Mouse (Mus musculus) left cerebral cortex, adult 8-10 months (tissue): ENCODE data around the gene Mfap3. TPM values are rescaled to one million over a fixed set of nuclear protein-coding genes. Genes with fewer than 3 reads are reported as not detected.

Experiments used
- DNase-seq, 2 experiments: peaks; one replicate each; pipeline ENCODE4 v3.0.0; 2022; ENCODE audit warnings: low spot score in 2 of 2
- total RNA-seq, 4 experiments: library from RNA; stranded (reverse); gene quantifications; 2 replicates each; pipeline ENCODE4 v1.2.4; 2022

Mfap3 gene
- total RNA-seq = 10 to 100 TPM; 19.9 to 22.1 (median 20.1) TPM

DNA sequence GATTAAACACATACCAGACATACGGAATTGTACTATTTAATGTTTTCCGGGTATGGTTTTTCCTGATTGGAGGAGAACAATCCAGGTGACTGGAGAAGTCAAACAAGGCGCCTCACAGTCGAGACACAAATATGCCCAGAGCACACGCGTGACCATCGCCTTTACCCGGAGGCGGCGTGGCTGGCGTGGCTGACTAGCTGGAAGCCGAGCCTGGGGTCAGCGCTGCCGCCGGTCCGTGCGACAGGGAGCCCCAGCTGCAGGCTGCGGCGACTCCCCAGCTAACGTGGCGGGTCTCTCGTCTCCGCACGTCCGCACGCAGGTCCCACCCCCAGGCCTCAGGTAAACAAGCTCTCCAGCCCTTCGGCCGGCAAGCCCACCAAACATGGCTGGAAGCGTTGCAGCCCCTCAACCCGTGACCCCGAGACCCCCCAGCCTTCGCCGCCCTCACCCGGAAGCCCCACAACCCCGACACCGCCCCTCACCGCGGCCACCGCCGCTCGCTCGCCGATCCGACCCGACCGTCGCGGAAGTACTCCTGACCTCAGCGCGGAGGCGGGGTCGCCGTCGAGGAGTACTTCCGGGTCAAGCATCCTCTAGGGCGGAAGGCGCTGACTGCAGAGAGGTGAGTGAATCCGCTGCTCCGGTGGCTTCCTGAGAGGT is at the start of gene Mfap3, which contains the start of gene Fam114a2:
TSS of gene Mfap3 (plus strand) at position 574 of the 660 bp plus-strand sequence.
TSS of gene Fam114a2 (minus strand) at position 527 of the 660 bp plus-strand sequence.
- DNase-seq = peak; percentile 78 to 83

DNA sequence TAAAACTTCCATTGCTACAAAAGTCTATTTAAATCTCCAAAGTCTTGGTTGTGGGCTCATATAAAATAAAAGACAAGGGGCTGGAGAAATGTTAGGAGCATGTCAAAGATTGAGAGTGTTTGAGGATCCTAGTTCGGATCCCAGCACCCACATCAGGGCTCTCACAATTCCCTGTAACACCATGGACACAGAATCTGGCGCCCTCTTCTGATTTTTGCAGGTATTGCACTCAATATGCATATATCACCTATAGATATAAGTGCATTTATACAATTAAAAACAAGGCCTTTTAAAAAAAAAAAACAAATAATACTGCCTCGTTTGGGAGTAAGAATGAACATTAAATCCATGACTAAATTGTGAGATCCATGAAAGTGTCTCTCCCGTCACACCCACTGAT is 49.8 kb upstream of the Mfap3 start:
- DNase-seq = no peak

DNA sequence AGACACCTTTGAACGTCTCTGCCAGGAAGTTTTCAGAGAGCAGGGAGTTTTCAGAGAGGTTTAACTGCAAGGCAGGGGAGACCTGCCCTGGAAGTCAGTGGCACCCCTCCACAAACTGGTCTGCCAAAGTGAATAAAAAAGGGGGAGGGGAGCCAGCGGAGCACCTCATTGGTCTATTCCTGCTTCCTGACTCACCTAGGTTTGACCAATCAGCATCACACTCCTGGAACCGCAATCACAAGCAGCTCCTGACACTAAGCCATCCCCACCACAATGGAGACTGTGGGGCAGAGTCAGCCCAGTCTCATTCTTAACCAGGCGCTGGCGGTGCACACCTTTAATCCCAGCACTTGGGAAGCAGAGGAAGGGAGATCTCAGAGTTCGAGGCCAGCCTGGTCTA is 48.4 kb upstream of the Mfap3 start:
- DNase-seq = no peak

DNA sequence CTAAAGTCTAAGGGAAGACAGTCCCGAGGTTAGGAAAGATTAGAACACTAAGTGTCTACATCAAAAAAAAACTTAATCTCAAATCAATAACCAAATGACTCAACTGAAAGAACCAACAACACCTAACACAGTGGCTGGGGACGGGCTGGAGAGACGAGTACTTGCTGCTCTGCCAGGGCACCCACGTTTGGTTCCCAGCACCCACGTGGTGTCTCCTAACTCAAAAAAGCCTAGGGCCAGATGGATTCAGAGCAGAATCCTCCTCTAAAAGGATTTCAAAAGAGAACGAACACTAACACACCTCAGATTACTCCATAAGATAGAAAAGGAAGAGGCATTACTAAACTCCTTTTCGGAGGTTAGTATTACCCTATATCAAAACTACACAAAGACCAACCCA is 47.5 kb upstream of the Mfap3 start:
- no peak for DNase-seq

DNA sequence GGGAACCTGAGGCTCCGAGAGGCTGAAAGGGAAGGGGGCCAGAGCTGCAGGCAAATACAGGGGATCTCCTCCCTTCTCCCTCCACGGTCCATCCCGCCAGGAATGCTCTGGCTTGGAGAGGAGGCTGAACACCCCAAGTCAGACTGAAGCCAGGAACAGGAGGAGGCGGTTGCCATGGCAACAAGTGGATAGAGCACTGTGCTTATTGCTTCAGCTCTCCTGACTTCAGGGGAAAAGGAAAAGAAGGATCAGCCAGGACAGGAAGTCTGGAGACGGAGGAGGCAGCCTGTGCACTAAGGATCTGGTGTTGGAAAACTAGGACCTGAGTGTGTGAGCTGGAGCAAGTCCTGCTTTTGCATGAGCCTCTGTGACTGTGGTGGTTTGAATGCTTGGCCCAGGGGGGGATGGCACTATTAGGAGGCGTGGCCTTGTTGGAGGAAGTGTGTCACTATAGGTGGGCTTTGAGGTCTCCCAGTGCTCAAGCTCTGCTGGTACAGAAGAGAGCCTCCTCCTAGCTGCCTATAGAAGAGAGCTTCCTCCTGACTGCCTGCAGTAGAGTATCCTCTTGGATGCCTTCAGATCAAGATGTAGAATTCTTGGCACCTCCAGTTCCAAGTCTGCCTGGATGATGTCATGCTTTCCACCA is 44.0 kb upstream of the Mfap3 start:
- peak in 1 of 2 experiments; percentile 68 for DNase-seq

DNA sequence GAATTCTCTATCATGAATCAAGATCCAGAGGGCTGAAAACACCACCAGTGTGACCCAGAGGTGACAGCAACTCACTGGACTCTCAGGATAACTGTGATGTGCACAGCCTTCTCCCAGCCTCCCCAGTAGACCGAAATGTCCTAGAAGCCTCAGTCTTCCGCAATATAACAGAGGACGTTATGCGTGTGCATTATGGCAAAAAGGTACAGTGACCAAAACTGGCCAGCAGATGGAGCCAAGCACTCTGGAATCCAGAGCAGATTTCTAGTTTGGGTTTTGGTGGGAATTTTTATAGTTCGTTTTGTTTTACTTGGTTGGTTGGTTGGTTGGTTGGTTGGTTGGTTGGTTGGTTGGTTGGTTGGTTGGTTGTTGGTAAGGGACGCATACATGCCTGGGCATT is 43.3 kb upstream of the Mfap3 start:
- peak in 1 of 2 experiments; percentile 32 for DNase-seq

DNA sequence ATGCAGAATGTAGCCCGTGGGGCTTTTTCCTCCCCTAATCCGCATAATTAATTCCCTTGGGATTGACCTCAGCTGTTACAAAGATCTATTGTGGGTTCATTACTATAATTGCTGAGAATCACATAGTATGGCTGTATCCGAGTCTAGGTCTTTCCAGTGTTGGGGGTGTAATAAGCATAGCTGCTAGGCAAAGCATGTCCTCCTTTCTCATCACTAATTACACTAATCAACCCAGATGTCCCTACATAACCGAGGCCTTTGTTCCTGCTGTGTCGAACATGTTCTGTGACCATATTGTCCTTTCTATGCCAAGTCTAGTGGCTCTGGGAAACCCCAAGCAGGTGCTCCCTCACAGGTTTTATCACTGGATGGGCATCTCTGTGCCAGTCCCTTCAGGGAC is 40.4 kb upstream of the Mfap3 start:
- no peak for DNase-seq

DNA sequence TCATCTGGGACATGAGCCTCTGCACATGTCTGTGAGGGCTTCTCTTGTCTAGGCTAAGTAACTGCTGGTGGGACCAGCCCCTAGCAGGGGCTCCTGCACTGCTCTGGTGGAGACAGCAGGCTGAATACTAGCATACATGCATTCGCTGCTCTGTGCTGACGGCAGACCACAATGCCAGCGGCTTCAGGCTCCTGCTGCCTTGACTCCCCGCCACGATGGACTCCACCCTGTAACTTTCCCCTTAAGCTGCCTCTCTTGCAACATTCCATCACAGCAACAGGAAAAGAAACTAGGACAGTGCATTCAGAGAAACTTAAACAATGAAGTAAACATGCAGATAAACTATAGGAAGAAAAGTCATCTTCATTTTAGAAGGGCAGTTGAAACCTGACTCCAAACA is 30.0 kb upstream of the Mfap3 start:
- DNase-seq = no peak

DNA sequence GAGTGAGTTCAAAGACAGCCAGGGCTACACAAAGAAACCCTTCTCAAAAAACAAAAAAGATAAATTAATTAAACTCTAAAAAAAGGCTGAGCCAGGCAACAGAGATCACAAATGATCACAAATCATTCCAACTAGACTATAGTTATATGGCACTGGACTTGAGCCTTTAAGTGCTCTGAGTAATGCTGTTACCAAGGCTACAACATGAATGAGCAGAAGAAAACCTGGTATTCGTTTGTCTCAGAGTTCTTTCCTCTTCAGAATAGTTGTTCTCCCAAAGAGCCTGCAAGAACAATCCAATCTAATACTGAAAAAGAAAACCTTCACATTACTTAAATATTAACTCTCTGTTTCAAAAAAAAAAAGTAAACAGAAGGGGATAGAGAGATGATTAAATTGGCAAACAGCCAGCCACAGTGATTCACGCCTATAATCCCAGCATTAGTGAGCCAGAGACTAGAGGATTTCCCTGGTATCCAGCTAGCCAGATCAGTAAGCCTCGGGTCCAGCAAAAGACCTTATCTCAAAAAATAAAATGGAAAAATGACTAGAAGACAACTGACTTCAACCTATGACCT is 21.9 kb upstream of the Mfap3 start:
- no peak for DNase-seq

DNA sequence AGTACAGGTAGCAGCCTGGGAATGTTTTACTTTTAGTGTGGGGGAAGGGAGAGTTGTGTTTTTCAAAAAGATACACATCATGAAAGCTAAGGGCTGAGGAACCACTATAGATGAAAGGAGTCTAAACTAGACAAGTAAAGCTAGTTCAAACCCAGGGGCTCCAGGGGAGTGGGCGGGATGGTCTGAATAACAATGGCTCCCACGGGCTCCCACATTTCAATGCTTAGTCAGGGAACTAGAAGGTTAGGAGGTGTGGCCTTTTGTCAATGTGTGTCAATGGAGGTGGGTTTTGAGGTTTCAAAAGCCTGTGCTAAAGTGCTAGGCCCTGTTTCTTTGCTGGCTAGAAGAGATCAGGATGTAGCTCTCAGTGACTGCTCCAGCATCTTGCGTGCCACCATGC is 20.8 kb upstream of the Mfap3 start:
- DNase-seq = no peak

DNA sequence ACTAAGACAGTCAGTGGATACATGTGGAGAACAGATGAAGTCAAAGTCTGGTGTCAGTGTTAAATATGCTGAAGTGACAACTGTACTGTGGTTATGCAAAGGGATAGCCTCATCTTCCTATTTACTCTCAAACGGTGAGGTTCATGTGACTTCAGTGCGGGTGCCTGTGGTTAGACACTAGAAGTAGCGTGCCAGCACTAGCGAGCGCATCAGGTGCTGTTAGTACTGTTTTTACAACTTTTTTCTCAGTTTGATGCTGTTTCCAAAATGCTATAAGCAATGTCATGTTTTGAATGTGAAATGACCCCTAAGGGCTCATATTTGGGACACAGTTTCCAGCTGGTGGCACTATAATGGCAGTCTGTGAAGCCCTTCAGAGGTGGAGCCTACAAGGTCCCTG is 20.2 kb upstream of the Mfap3 start:
- no peak for DNase-seq

DNA sequence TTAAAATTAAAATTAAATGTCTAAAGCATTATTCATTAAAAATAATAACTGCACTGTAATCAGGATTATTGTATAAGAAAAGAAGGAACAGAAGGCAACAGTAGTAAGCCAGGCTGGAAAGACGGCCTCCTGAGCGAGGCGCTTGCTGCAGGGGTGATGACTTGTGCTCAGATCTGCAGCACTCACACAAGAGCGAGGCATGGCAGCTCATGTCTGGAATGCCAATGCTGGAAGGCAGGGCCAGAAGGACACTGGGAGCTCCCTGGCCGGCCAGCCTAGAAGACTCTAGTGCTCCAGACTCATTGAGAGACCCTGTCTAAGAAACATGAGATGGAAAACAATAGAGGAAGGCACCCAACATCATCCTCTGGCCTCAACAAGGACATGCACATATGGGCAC is 15.3 kb upstream of the Mfap3 start:
- DNase-seq = no peak

DNA sequence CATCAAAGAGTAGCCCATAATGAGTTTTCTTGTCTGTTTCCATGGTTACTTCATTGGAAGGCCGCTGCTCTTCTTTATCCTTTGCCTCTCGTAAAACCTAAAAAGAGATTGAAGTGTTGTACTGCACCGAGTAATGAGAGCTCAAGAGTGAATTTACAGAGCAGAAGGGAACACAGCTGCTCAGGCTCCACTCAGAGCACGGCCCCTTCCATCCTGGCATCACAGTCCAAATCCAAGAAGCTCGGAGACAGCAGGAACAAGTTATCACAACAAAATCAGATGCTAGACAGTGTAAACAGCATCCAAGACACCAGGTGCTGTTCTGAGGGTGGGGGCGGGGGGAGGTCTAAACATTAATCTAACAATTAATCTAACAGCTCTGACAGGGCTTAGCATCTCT is 11.6 kb upstream of the Mfap3 start:
- no peak for DNase-seq

DNA sequence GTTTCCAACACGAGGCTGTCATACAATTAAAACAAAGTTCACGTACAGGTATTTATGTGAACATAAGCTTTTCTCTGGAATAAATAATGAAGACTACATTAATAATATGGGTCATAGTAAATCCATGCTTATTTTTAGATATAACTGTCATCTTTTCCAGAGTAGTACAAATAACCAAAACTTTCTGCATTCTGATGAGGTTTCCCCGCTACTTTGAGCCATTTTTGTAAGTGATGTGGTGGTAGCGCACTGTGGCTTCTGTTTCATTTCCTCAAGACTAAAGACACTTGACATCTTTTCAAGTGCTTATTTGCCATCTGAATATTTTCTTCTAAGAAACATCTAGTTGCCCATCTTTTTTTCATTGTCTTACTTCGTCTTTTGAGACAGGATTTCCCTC is 3.2 kb upstream of the Mfap3 start:
- no peak for DNase-seq

DNA sequence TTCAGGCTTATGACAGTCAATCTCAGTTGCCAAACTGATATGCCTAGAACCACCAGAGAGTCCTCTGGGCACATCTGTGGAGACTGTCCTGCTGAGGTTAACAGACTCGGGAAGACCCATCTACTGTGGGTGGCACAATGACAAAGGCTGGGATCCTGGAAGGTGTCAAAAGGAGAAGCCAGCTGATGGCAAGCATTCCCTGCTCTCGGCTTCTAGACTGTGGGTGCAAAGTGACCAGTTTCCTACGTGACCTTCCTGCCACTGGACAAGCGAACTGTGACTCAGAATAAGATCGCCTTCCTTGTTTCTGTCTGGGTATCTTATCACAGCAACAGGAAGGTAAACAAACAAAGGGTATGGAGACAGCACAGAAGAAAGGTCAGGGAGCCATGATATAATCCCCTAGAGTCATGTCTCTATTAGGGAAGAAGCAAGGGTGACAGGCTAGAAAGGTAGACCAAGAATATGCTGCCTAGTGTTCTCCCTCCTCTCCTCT is 1.5 kb upstream of the Mfap3 start:
- no peak for DNase-seq

DNA sequence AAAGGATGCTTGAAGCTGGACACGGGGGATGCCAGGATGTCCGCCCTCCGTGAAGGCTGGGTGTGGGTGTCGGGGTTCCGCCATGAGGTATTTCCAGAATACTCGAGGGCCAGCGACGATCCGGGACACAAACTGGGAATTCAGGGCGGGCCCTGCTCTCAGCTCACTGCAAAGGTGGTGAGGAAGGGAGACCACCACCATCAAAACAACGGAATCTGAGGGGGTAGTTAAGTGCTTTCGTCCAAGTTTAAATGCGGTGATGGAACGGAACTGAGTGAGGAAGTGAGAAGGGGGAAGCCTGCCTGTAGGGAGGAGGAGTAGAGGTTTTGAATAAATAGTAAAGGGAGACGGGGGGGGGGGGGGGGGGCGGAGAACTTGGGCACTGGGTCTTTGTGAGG is 286 bp downstream of the Mfap3 start:
- DNase-seq = no peak

DNA sequence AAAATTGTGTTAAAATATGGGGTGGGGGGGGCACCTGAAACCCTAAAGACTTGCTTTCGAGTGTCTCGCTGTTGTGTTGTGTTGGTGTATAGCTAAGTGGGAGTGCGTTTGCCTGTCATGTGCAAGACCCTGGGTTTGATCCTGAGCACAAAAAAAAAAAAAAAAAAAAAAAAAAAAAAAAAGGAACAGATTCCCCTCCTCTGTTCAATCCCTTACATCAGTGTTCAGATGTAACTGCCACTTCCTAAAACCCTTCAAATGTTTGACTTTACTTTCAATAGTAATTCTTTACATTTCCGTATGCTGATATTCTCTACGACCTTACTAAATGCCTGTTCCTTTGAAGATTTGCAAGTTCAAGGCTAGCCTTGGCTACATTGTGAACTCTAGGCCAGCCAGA is 840 bp downstream of the Mfap3 start:
- no peak for DNase-seq

DNA sequence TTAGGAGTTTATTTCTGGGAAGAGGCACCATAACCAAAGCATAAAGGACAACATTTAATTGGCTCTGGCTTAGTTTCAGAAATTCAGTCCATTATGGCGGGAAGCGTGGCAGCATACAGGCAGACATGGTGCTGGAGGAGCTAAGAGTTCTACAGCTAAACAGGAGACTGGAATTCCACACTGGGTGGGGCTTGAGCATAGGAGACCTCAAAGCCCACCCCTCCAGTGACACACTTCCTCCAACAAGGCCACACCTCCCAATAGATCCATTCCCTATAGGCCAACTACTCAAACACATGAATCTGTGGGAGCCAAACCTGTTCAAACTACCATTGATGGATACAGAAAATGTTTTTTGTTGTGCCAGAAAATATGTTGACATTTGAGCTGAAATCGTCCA is 2.7 kb downstream of the Mfap3 start:
- DNase-seq = no peak

DNA sequence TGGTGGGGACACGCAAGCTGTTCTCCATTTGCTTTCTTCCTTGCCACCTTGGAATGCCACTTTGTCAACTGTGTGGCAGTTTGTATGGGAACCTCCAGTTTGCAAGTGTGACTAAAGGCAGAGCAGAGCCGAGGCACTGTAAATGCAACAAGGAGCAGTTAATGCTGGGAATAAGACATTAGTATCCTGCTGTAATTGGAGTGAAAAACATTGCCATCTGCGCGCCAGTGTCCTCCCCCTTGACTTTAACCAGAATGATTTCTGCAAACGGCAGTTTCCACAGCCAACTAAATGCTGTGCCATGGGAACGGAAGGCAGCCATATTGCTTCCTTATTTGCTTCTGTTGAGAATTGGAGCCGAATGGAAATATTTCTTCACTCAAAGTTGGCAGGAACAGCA is 3.6 kb downstream of the Mfap3 start:
- peak; percentile 11 to 54 for DNase-seq

DNA sequence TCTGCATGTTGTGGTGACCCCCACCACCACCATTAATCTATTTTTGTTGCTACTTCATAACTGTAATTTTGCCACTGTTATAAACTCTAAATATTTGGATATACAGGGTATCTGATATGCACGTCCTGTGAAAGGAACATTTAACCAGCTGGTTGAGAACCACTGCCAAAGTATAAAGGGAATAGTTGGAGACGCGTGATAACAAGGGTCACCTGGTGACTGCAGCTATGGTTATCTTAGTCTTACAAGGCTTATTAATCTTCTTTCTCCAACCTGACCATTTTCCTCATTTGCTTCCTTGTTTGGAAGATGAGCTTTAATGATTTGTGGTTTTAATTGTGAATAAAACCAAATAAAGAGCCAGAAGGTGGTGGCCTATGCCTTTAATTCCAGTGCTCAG is 5.0 kb downstream of the Mfap3 start:
- no peak for DNase-seq

DNA sequence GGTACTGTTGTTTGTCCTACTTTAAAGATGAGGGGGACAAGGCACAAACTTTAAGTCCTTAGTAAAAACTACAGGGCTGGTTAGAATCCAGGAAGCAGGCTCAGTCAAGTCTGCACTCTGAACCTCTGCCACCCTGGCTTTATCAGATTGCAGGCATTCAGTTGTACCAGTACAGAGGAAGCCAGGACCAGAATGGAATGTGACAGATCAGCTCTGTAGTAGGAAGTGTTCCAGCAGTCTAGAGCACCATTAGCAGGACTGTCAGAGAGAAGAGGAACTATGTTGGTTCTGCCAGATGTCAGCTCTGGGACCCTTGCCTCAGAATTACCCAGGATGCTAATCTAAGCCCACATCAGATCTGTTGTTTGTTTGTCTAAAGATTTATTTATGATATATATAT is 6.1 kb downstream of the Mfap3 start:
- DNase-seq = no peak

DNA sequence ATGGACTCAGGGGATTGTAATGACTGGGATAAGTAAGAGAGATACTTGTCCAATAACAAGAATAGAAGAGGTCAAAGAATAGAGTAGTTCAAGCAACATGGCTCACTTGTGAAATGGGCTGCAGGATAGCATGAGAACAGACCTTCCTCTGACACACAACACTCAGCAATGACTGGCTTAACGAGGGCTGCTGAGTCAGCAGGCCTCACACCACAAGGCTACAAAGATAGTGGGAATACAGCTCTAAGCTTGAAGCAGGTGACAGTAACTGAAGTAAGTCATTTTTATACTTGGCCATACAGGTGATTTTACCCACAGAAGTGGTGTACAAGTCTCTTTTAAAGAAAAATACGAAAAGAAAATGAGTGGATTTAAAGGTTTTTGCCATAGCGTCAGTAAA is 7.4 kb downstream of the Mfap3 start:
- no peak for DNase-seq

DNA sequence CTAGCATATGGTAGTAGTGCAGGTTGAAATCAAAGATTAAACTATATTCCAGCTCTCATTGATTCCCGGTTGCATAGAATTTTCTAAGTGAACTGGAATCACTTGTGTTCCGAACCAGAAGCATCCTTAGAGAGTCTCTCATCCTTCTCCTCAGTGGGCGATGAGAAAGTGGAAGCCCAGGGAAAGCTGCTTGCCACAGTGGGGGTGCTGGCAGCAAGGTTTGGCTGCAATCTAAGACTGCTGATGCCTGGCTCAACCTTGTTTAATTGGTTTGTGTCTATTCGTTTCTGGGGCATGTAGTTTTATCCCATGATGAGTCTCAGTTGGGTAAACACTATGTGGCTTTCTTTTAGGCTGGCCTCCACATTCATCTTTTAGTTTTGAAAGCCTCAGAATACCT is 9.0 kb downstream of the Mfap3 start:
- DNase-seq = no peak
